ENCODE assay signal across 8 mouse cellular contexts in the genomic region with DNA sequence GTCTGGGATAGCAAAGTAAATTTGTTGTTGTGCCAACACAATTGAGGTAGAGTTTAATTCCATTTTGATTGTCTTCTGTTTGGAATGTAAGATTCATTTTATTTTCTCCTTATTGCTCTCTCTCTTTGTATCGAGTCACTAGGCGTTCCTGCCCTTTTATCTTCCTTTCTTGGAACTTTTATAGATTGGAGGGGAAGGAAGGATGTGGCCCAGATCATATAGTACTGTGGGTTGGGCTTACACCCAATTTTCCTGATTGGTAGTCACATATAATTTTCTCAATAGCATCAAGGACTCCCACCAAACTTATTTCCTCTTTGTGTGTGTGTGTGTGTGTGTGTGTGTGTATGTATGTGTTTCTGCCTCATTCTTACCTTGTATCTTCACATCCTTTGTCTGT. TPM values are rescaled to one million over a fixed set of nuclear protein-coding genes. Genes with fewer than 3 reads are reported as not detected.
DNase-seq lines count a peak whose midpoint lies in the region; ATAC-seq lines count a peak whose summit lies in the region.

No protein-coding gene starts in this region.

- H3K9me3 ChIP-seq in liver, embryonic 11.5 days (ENCODE audit: control insufficient read depth, low read length): no peaks in the 10 kb centered on the region
- no peaks in the 10 kb centered on the region for H3K9me3 ChIP-seq in embryonic facial prominence, embryonic 11.5 days (replicated peaks; ENCODE audit: control insufficient read depth, low read length)
- no peaks in the 10 kb centered on the region for H3K9me3 ChIP-seq in intestine, embryonic 14.5 days (ENCODE audit: control insufficient read depth, low read length)
- H3K9me3 ChIP-seq in neural tube, embryonic 12.5 days: no peaks in the 10 kb centered on the region

- peak overlapping the region; percentile 92 for H3K27ac ChIP-seq in liver, embryonic 11.5 days (ENCODE audit: low read depth, low read length)
- peak overlapping the region; percentile 75; the same call in 1 of the 2 replicates for H3K27ac ChIP-seq in embryonic facial prominence, embryonic 11.5 days (replicated peaks; ENCODE audit: low read depth, low read length)
- peak overlapping the region; percentile 72 for H3K27ac ChIP-seq in intestine, embryonic 14.5 days (ENCODE audit: low read depth)
- no peak overlapping the region for H3K27ac ChIP-seq in neural tube, embryonic 12.5 days

- peak overlapping the region; percentile 88 for H3K4me2 ChIP-seq in liver, embryonic 11.5 days
- H3K4me2 ChIP-seq in embryonic facial prominence, embryonic 11.5 days (ENCODE audit: low read depth, low read length): peak overlapping the region; percentile 50
- peak overlapping the region; percentile 50 for H3K4me2 ChIP-seq in intestine, embryonic 14.5 days (ENCODE audit: low read length)
- H3K4me2 ChIP-seq in neural tube, embryonic 12.5 days (replicated peaks): peak overlapping the region; percentile 74

- DNase-seq in liver, embryonic 11.5 days (ENCODE audit: low spot score): no peak
- no peak for DNase-seq in liver
- DNase-seq in embryonic facial prominence, embryonic 11.5 days (ENCODE audit: low spot score): no peak
- DNase-seq in intestine, embryonic 14.5 days (ENCODE audit: low spot score): no peak
- no peak for DNase-seq in right cerebral cortex, adult 18-20 months
- DNase-seq in natural killer cell, adult 2 months (ENCODE audit: low spot score in 2 of 2): no peak

- peaks cover 11% of the 10 kb centered on the region; the same call in 1 of the 2 replicates for H3K36me3 ChIP-seq in liver, embryonic 11.5 days (ENCODE audit: control insufficient read depth, insufficient read depth, low read length)
- H3K36me3 ChIP-seq in embryonic facial prominence, embryonic 11.5 days (replicated peaks; ENCODE audit: control insufficient read depth, insufficient read depth, low read depth, low read length): no peaks in the 10 kb centered on the region
- peaks cover 21% of the 10 kb centered on the region for H3K36me3 ChIP-seq in intestine, embryonic 14.5 days (ENCODE audit: control insufficient read depth, insufficient read depth, low read length)
- peaks cover 5% of the 10 kb centered on the region; the same call in 1 of the 2 replicates for H3K36me3 ChIP-seq in neural tube, embryonic 12.5 days

- H3K9ac ChIP-seq in liver, embryonic 11.5 days (ENCODE audit: low read depth, low read length): peak overlapping the region; percentile 93
- H3K9ac ChIP-seq in embryonic facial prominence, embryonic 11.5 days (replicated peaks; ENCODE audit: low read length): peak overlapping the region; percentile 88
- peak overlapping the region; percentile 73 for H3K9ac ChIP-seq in intestine, embryonic 14.5 days (ENCODE audit: low read length)
- H3K9ac ChIP-seq in neural tube, embryonic 12.5 days: peak overlapping the region; percentile 53

- peaks cover 12% of the 10 kb centered on the region for H3K4me1 ChIP-seq in liver, embryonic 11.5 days (replicated peaks; ENCODE audit: control insufficient read depth, insufficient read depth, low read length)
- no peaks in the 10 kb centered on the region for H3K4me1 ChIP-seq in embryonic facial prominence, embryonic 11.5 days (ENCODE audit: control insufficient read depth, insufficient read depth, low read length)
- H3K4me1 ChIP-seq in intestine, embryonic 14.5 days (replicated peaks; ENCODE audit: control insufficient read depth, insufficient read depth, low read length): peaks cover 17% of the 10 kb centered on the region
- H3K4me1 ChIP-seq in neural tube, embryonic 12.5 days: peaks cover 16% of the 10 kb centered on the region

- no peaks in the 10 kb centered on the region for H3K27me3 ChIP-seq in liver, embryonic 11.5 days (replicated peaks; ENCODE audit: control insufficient read depth, insufficient read depth, low read length)
- H3K27me3 ChIP-seq in embryonic facial prominence, embryonic 11.5 days (ENCODE audit: control insufficient read depth, insufficient read depth, low read length): no peaks in the 10 kb centered on the region
- H3K27me3 ChIP-seq in intestine, embryonic 14.5 days (replicated peaks; ENCODE audit: control insufficient read depth, insufficient read depth, low read length): no peaks in the 10 kb centered on the region
- no peaks in the 10 kb centered on the region for H3K27me3 ChIP-seq in neural tube, embryonic 12.5 days (replicated peaks)

- ATAC-seq in liver, embryonic 11.5 days (replicated peaks; ENCODE audit: low FRiP score): no peak; the same call in 1 of the 2 replicates
- ATAC-seq in embryonic facial prominence, embryonic 11.5 days (replicated peaks; ENCODE audit: insufficient number of reproducible peaks, low FRiP score, low TSS enrichment, low read depth): no peak
- no peak for ATAC-seq in intestine, embryonic 14.5 days (replicated peaks; ENCODE audit: low FRiP score, low TSS enrichment, low read depth)
- no peak for ATAC-seq in neural tube, embryonic 12.5 days (ENCODE audit: low FRiP score, low read depth)
- ATAC-seq in CD4-positive, CD25-positive, alpha-beta regulatory T cell, adult 4 months: no peak

- WGBS in liver, embryonic 11.5 days: 13% methylated on average over 2 of the region's 2 CpGs
- WGBS in embryonic facial prominence, embryonic 11.5 days: 21% methylated on average over 2 of the region's 2 CpGs
- WGBS in intestine, embryonic 14.5 days: 9% methylated on average over 2 of the region's 2 CpGs
- 12% methylated on average over 2 of the region's 2 CpGs for WGBS in neural tube, embryonic 12.5 days

- H3K4me3 ChIP-seq in liver, embryonic 11.5 days (ENCODE audit: low read depth, low read length): peak overlapping the region; percentile 85
- H3K4me3 ChIP-seq in embryonic facial prominence, embryonic 11.5 days (ENCODE audit: low read depth, low read length): peak overlapping the region; percentile 89
- peak overlapping the region; percentile 74 for H3K4me3 ChIP-seq in intestine, embryonic 14.5 days (ENCODE audit: low read depth, low read length)
- H3K4me3 ChIP-seq in neural tube, embryonic 12.5 days: peak overlapping the region; percentile 61

RNA-seq across cellular contexts. Expression of a gene that starts 0.7 kb away (rescaled TPM):
- 107 and 118 TPM in 2 replicates for polyA plus RNA-seq in liver, embryonic 11.5 days (2014; fragmentation: Nextera tagmentation; extraction: Ambion mirVana)
- polyA plus RNA-seq in embryonic facial prominence, embryonic 11.5 days (2014; fragmentation: Nextera tagmentation; extraction: Ambion mirVana): 170 and 190 TPM in 2 replicates
- polyA plus RNA-seq in intestine, embryonic 14.5 days (2014; fragmentation: Nextera tagmentation; extraction: Ambion mirVana): 88.3 and 95.4 TPM in 2 replicates
- polyA plus RNA-seq in neural tube, embryonic 12.5 days (2016; fragmentation: Nextera tagmentation; extraction: Ambion mirVana): 78.1 and 80.9 TPM in 2 replicates
- 1 to 10 TPM; 4.0 to 9.7 TPM for polyA plus RNA-seq in CD4-positive, CD25-positive, alpha-beta regulatory T cell, adult 4 months (2017; shearing (Covaris generic))

RNA-seq across cellular contexts. Expression of a gene that starts 16.9 kb away (rescaled TPM):
- polyA plus RNA-seq in liver, embryonic 11.5 days (2014; fragmentation: Nextera tagmentation; extraction: Ambion mirVana): 61.7 and 69.3 TPM in 2 replicates
- 100 and 107 TPM in 2 replicates for polyA plus RNA-seq in embryonic facial prominence, embryonic 11.5 days (2014; fragmentation: Nextera tagmentation; extraction: Ambion mirVana)
- 75.0 and 76.8 TPM in 2 replicates for polyA plus RNA-seq in intestine, embryonic 14.5 days (2014; fragmentation: Nextera tagmentation; extraction: Ambion mirVana)
- polyA plus RNA-seq in neural tube, embryonic 12.5 days (2016; fragmentation: Nextera tagmentation; extraction: Ambion mirVana): 149 and 153 TPM in 2 replicates
- 10 to 100 TPM; 55.5 to 75.0 TPM for polyA plus RNA-seq in CD4-positive, CD25-positive, alpha-beta regulatory T cell, adult 4 months (2017; shearing (Covaris generic))
